Mouse (Mus musculus) small intestine, adult 2 months (tissue): ENCODE results near the gene Gm17428. TPM values are rescaled to one million over a fixed set of nuclear protein-coding genes. Genes with fewer than 3 reads are reported as not detected.
"Not testable (repeated sequence)": the region's sequence is repeated elsewhere in the genome, so short reads cannot be mapped to it uniquely, and the experiment has no call there.

Experiments used
- H3K27ac ChIP-seq: fragments of 200-500 bp; 2 replicates; pipeline ENCODE4 v1.5.1; 2012; ENCODE audit warnings: low read depth, low read length, control low read depth, inconsistent platforms; ENCODE audit not compliant: insufficient read depth
- H3K27me3 ChIP-seq: fragments of 200-500 bp; 2 replicates; pipeline ENCODE4 v1.6.1; 2012; ENCODE audit warnings: mild to moderate bottlenecking, moderate library complexity, low read length, inconsistent platforms; ENCODE audit not compliant: control insufficient read depth, insufficient read depth
- H3K36me3 ChIP-seq: fragments of 200-500 bp; 2 replicates; pipeline ENCODE4 v1.6.1; 2012; ENCODE audit warnings: mild to moderate bottlenecking, low read length, control low read depth, inconsistent platforms; ENCODE audit not compliant: control insufficient read depth, insufficient read depth
- H3K4me1 ChIP-seq: fragments of 200-500 bp; 2 replicates; pipeline ENCODE4 v1.6.1; 2012; ENCODE audit warnings: low read length, inconsistent platforms, mixed read lengths; ENCODE audit not compliant: control insufficient read depth, insufficient read depth, insufficient read length
- H3K4me3 ChIP-seq: fragments of 200-500 bp; 2 replicates; pipeline ENCODE4 v1.5.1; 2012; ENCODE audit warnings: low read depth, mild to moderate bottlenecking, control low read depth, inconsistent platforms, low read length, moderate library complexity
- CTCF ChIP-seq: fragments of 200-500 bp; IDR thresholded peaks from 2 replicates; pipeline ENCODE4 v1.5.1; 2012; ENCODE audit warnings: low read depth, mild to moderate bottlenecking, control low read depth, inconsistent platforms, low read length, moderate library complexity, mixed read lengths; ENCODE audit not compliant: insufficient replicate concordance, insufficient read length; ENCODE audit errors: extremely low read depth
- POLR2A ChIP-seq: fragments of 200-500 bp; IDR thresholded peaks from 2 replicates; pipeline ENCODE4 v1.6.1; 2012; ENCODE audit warnings: low read depth, mild to moderate bottlenecking, control low read depth, inconsistent platforms, low read length, moderate library complexity
- WGBS: fragments of 180-500 bp; shearing (Covaris S2); methylation state at CpG from one replicate; pipeline ENCODE4 v1.1.7; 2018; 5-methylcytosine and 5-hydroxymethylcytosine counted together
- polyA plus RNA-seq: library from polyadenylated mRNA; depleted of rRNA; stranded (reverse); fragments of >200 nt; gene quantifications from 2 replicates; pipeline ENCODE4 v1.2.3, GENCODE M21; 2012

The Gm17428 gene
- polyA plus RNA-seq, 1 experiment: not detected

DNA sequence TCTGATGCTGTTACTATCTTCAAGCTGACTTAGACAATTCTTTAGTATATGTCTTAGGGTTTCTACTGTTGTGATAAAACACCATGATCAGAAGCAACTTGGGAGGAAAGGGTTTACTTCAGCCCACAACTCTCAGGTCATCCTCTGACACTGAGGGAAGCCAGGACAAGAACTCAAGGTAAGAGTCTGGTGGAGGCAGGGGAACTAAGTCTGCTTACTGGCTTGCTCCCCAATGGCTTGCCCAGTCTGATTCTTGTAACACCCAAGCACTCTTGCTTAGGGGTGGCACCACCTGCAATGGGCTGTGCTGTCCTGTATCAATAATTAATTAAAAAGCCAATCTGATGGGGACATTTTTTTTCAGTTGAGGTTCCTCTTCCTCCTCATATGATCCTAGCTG is 21.9 kb downstream of the Gm17428 start:
- Histone ChIP-seq H3K4me3 (no peak overlapping the region), H3K27me3 (no peaks in the 10 kb centered on the region), H3K27ac (no peak overlapping the region), H3K4me1 (no peaks in the 10 kb centered on the region), H3K36me3 (no peaks in the 10 kb centered on the region)
- TF ChIP-seq POLR2A (no peak), CTCF (no peak)

DNA sequence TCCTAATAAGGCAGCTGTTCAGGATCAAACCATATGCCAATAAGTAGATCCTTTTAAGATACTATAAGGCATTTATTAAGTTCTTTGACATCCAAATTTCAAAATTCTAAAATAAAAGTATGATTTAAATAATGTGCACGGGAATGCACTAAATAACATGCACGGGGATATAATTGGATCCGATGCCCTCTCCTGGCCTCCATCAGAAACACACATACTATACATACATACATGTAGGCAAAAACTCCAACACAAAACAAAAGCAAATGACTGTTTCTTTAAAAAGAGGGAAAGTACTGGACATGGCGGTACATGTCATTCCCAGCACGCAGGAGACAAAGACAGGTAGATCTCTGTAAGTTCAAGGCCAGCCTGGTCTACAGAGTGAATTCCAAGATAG is 23.1 kb downstream of the Gm17428 start:
- H3K36me3 ChIP-seq, H3K27ac ChIP-seq, H3K4me1 ChIP-seq, H3K27me3 ChIP-seq, H3K4me3 ChIP-seq: not testable (repeated sequence)
- 70% methylated on average over 5 of the region's 5 CpGs for WGBS

DNA sequence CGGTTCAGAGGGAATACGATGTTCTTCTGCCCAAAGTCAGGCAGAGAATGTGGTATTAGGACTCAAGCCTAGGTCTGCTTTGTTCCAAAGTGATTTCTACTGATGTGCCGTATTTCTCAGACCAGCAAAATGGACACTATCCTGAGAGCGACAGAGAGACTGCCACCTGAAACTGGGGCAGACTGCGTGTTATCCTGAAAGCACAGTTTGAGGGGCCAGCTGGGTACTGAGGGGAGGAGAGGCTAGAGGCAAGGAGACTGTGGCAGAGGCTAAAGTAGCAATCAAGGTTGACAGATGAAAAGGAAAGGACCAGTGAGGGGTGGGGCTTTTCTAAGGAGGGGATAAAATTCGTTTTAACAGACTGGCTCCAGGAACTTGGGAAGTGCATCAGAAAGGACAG is 24.1 kb downstream of the Gm17428 start:
- TF ChIP-seq POLR2A (no peak), CTCF (no peak)
- Histone ChIP-seq H3K27me3 (no peaks in the 10 kb centered on the region), H3K4me1 (no peaks in the 10 kb centered on the region), H3K36me3 (no peaks in the 10 kb centered on the region), H3K4me3 (no peak overlapping the region), H3K27ac (no peak overlapping the region)
- 82% methylated on average over 6 of the region's 6 CpGs for whole genome bisulfite sequencing

DNA sequence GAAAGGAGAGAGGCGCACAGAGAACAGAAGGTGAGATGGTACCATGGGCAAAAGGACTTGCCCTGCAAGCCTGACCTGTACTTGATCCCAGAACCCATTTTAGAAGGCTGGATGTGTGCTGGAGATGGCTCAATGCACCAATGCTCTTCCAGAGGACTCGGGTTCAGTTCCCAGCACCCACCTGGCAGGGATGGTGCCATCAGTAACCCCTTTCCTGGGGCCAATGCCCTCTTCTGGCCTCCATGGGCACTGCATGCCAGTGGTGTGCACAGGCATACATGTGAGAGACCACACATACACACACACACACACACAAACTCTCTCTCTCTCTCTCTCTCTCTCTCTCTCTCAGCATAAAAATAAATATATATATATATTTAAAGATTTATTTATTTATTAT is 24.7 kb downstream of the Gm17428 start:
- no peak overlapping the region for H3K27ac ChIP-seq
- H3K4me3 ChIP-seq: no peak overlapping the region
- WGBS: 100% methylated on average over 2 of the region's 2 CpGs
- TF ChIP-seq POLR2A: no peak
- no peak for TF ChIP-seq CTCF
- H3K36me3 ChIP-seq: no peaks in the 10 kb centered on the region
- H3K4me1 ChIP-seq: no peaks in the 10 kb centered on the region
- H3K27me3 ChIP-seq: no peaks in the 10 kb centered on the region

DNA sequence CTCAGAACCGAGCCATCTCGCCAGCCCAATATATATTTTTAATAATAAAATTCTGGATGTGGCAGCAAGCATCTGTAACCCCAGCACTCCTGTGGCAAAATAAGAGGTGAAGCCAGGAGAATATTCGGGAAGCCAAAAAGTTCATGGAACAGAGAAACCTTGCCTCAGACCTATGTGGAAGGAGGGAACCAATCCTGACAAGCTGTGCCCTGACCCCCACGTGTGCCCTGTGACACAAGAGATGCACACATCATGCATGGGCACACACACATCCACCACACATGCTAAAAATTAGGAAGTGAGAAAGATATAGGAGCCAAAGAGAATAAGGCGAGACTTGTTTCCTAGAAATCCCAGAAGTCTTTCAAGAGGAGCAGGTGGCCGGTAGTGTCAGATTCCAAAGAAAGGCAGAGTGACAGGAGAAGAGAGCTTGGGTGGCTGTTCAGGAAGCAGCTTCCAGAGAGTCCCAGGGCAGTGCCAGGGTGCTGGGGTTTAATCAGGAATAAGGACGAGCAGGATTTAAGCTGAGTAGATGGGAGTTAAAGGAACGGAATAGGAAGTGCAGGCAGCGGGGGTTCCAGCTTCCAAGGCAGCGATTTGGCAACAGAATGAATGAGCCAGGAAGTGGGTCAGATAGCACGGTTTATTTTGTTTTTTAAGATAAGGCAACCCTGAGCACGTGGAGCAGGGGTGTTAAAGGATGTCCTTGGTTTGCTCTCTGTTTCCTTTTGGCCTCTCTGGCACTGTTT is 25.4 kb downstream of the Gm17428 start:
- H3K27me3 ChIP-seq: no peaks in the 10 kb centered on the region
- TF ChIP-seq CTCF (no peak), POLR2A (no peak)
- no peaks in the 10 kb centered on the region for H3K36me3 ChIP-seq
- no peak overlapping the region for H3K4me3 ChIP-seq
- 34% methylated on average over 12 of the region's 12 CpGs for WGBS
- no peak overlapping the region for H3K27ac ChIP-seq
- H3K4me1 ChIP-seq: no peaks in the 10 kb centered on the region

DNA sequence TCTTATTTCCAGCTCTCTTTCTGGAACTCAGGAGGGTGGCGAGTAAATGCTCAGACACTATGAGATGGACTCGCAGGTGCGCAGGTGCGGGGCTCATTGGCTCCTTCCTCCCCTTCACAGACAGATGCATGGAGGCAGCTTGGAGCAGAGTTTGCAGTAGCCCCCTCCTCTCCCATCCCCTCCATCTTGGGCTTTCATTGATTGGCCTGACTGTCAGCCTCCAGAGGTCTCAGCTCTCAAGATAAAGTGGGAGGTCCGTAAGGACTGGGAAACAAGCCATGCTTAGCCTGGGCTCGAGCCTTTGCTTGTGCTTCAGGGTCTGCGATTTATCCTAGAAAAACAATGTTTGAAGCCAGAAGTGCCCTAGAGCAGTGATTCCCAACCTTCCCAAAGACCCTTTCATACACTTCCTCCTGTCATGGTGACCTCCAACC is 26.0 kb downstream of the Gm17428 start:
- Histone ChIP-seq H3K36me3 (no peaks in the 10 kb centered on the region), H3K27me3 (no peaks in the 10 kb centered on the region), H3K4me3 (no peak overlapping the region), H3K4me1 (no peaks in the 10 kb centered on the region), H3K27ac (no peak overlapping the region)
- 59% methylated on average over 7 of the region's 7 CpGs for WGBS
- TF ChIP-seq POLR2A (no peak), CTCF (no peak)

DNA sequence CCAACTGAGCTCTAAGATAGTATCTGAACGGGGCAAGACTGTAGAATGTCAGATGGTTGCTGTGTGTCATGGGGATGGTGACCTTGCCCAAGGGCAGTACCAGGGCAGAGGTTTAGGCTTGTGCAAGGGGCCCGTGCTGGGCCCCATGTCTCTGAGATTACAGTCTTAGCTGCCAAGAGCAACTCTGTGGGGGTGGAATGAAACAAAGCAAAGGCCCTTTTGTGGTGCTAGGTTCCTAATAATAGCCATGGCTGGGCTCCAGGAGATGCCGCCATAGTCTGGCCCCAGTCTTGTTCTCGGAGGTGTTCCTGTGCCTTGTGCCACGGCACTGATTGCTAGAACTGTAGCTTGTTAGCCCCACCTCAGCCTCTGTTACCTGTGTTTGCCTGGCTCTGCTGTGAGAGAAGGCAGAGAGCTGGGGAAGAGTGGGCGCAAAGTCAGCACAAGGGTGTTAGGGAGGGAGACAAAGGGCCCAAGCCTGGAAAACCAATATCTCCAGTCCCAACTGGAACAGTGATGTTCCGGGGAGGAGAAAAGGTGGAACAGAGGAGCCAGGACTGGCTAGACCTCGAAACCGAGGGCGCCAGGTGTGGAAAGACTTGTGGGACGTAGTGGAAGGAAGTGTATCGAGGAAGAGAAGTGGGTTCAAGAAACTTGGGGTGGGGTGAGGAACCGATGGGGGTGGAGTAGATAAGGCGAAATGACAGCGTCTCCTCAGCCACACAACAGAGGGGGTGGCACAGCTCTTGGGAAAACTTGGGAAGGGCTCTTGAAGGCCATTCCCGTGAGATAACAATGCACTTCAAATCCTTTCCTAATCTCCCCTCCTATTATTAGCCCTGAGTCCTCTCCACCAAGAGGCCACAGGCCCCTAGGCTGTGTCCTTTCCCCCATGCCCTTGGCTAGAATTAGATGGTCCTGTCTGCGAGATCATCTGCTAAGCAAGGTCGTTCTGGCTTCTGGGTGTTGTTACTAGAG is 27.4 kb downstream of the Gm17428 start:
- WGBS: 60% methylated on average over 18 of the region's 18 CpGs
- Histone ChIP-seq H3K27ac (no peak overlapping the region), H3K27me3 (no peaks in the 10 kb centered on the region), H3K4me1 (no peaks in the 10 kb centered on the region), H3K36me3 (no peaks in the 10 kb centered on the region), H3K4me3 (no peak overlapping the region)
- TF ChIP-seq POLR2A: no peak
- no peak for TF ChIP-seq CTCF
